Mouse (Mus musculus): Measurements from ENCODE around the gene Phc1. TPM values are rescaled to one million over a fixed set of nuclear protein-coding genes. Genes with fewer than 3 reads are reported as not detected.

Phc1 gene
- total and polyA plus RNA-seq, 2 experiments from 2014 or later = 21.1 to 73.6 TPM

DNA sequence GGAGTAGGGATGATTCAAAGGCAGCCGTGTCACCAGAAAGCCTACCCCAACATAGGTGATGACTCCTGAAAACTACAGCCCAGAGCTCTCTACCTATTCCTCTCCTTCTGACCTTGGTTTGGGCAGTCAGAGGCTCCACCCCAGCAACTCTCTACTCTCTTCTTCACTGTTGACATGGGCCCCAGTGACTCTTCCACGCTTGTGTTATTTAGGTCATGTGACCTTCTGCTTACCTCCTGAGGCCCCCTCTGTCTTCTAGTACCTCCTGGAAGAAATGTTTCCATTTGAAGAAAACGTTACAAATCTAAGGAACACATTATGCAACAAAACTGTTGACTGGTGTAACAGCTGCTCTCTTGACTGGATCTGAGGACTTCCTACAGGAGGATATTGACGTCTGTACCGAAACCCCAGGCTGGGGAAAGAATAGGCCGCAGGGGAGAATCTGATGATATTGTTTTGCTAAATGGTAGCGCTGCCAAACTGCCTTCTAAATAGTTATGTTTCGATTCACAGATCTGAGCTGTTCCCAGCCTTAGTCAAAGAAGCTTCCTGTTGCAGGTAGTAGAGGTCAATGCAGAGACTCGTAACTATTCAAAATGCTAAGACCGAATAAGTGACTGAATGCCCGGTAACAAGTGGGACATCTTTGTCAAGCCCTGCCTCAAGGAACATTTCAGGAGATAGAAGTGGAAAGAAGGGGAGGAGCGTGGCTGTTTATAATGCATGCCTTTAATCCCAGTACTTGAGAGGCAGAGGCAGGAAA is 35.4 kb downstream of the Phc1 start:
- H3K27ac ChIP-seq = no peak overlapping the region
- H3K4me1 ChIP-seq (ENCODE audit: insufficient read depth, low read length) = no peaks in the 10 kb centered on the region
- H3K4me2 ChIP-seq (ENCODE audit: low read depth, low read length) = no peak overlapping the region
- no peak for ATAC-seq
- no peak overlapping the region for H3K4me3 ChIP-seq (ENCODE audit: low read length)
- 82% methylated on average over 12 of the region's 12 CpGs for WGBS
- H3K36me3 ChIP-seq (ENCODE audit: insufficient read depth, low read length) = no peaks in the 10 kb centered on the region
- H3K9me3 ChIP-seq (ENCODE audit: low read length) = no peaks in the 10 kb centered on the region
- no peaks in the 10 kb centered on the region for H3K27me3 ChIP-seq (ENCODE audit: insufficient read depth, low read length)
- no peak for DNase-seq (ENCODE audit: low spot score)
- H3K9ac ChIP-seq (replicated peaks; ENCODE audit: low read length) = no peak overlapping the region
- TF ChIP-seq CTCF (IDR thresholded peaks at IDR 0.05; ENCODE audit: low read depth) = no peak

DNA sequence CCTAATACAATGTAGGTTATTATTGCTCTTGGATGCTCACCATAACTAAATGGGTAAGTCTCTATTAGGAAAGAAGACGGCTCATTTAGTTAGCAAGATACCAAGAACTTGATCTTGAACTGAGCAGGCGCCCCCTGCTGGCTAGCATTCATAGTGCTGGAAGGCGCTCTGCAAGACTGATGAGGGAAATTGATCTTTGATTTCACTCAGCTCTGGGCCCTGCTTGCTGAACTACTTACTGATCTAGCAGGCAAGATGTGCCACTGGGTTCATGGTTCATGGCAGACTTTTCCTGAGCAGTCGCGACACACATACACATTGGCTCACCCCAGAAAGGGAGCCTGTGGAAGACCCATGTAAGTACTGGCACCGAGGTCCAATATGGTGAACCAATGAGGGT is 36.0 kb downstream of the Phc1 start:
- no peak overlapping the region for H3K4me2 ChIP-seq (ENCODE audit: low read depth, low read length)
- H3K27ac ChIP-seq = no peak overlapping the region
- TF ChIP-seq CTCF (IDR thresholded peaks at IDR 0.05; ENCODE audit: low read depth) = peak; percentile 93
- H3K9ac ChIP-seq (replicated peaks; ENCODE audit: low read length) = no peak overlapping the region
- H3K4me1 ChIP-seq (ENCODE audit: insufficient read depth, low read length) = no peaks in the 10 kb centered on the region
- no peaks in the 10 kb centered on the region for H3K27me3 ChIP-seq (ENCODE audit: insufficient read depth, low read length)
- no peaks in the 10 kb centered on the region for H3K9me3 ChIP-seq (ENCODE audit: low read length)
- H3K36me3 ChIP-seq (ENCODE audit: insufficient read depth, low read length) = no peaks in the 10 kb centered on the region
- no peak overlapping the region for H3K4me3 ChIP-seq (ENCODE audit: low read length)
- ATAC-seq (no peak), DNase-seq (ENCODE audit: low spot score) (peak; percentile 90)
- WGBS = 30% methylated on average over 6 of the region's 6 CpGs

DNA sequence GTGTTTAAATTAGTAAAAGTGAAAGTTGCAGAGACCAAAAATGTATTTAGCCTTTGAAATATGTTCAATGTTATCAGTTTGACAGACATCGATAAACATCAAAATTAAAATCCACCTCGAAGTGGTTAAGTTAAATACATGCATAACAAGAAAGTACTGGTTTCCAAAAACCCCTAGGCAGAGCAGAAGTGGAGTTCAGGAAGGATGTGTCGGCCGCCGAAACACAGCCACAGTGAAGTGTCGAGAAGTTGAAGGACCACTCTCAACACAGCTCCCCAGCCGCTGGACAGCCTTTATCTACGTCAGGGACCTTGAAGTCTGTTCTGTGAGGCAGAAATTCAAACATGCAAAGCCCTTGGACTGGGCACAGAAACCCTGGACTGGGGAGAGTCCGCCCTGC is 36.8 kb downstream of the Phc1 start:
- Histone ChIP-seq H3K36me3 (ENCODE audit: insufficient read depth, low read length) (no peaks in the 10 kb centered on the region), H3K4me2 (ENCODE audit: low read depth, low read length) (no peak overlapping the region), H3K27me3 (ENCODE audit: insufficient read depth, low read length) (no peaks in the 10 kb centered on the region), H3K27ac (no peak overlapping the region), H3K4me1 (ENCODE audit: insufficient read depth, low read length) (no peaks in the 10 kb centered on the region), H3K4me3 (ENCODE audit: low read length) (no peak overlapping the region), H3K9ac (replicated peaks; ENCODE audit: low read length) (no peak overlapping the region), H3K9me3 (ENCODE audit: low read length) (no peaks in the 10 kb centered on the region)
- no peak for DNase-seq (ENCODE audit: low spot score)
- no peak for TF ChIP-seq CTCF (IDR thresholded peaks at IDR 0.05; ENCODE audit: low read depth)
- no peak for ATAC-seq
- WGBS = 87% methylated on average over 9 of the region's 9 CpGs

DNA sequence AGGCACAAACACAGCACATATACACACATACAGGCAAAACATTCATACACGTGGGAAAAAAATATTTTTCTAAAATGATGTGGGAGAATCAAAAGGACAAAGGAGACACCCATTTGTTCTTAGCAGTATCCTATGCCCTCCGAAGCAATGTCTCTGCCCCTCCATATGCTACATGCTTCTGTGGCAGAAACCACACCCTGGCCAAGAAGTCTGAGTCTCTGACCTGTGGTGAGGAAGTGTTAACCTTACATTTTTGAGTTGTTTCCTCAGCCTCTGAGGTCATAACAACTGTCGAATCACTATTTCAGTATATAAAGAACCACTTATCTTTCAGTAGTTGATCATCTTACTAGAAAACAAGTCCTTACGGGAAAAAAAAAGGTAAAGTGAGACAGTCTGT is 37.7 kb downstream of the Phc1 start:
- no peak for TF ChIP-seq CTCF (IDR thresholded peaks at IDR 0.05; ENCODE audit: low read depth)
- H3K4me2 ChIP-seq (ENCODE audit: low read depth, low read length) = no peak overlapping the region
- DNase-seq (ENCODE audit: low spot score) = no peak
- H3K36me3 ChIP-seq (ENCODE audit: insufficient read depth, low read length) = no peaks in the 10 kb centered on the region
- H3K4me3 ChIP-seq (ENCODE audit: low read length) = no peak overlapping the region
- no peaks in the 10 kb centered on the region for H3K4me1 ChIP-seq (ENCODE audit: insufficient read depth, low read length)
- no peaks in the 10 kb centered on the region for H3K9me3 ChIP-seq (ENCODE audit: low read length)
- H3K27me3 ChIP-seq (ENCODE audit: insufficient read depth, low read length) = no peaks in the 10 kb centered on the region
- WGBS = 90% methylated on average over 4 of the region's 4 CpGs
- H3K27ac ChIP-seq = no peak overlapping the region
- no peak for ATAC-seq
- no peak overlapping the region for H3K9ac ChIP-seq (replicated peaks; ENCODE audit: low read length)

DNA sequence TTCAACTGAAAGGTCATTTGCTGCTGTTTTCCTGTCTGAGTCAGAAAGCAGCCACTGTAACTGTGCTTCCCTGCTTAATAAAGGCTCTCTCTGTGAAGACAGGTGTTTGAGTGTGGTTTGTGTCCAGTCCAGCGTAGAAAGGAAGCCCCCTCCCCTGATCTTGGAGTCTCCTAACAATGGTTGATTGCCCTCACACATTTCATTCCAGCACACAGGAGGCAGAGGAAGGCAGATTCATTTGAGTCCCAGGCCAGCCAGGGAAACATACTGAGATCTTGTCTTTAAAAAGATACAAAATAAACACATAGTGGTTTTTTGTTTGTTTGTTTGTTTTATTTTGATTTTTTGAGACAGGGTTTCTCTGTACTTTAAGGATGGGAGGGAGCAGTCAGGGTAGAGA is 38.2 kb downstream of the Phc1 start:
- DNase-seq (ENCODE audit: low spot score) (no peak), ATAC-seq (no peak)
- 77% methylated on average over 1 of the region's 1 CpGs for WGBS
- no peak for TF ChIP-seq CTCF (IDR thresholded peaks at IDR 0.05; ENCODE audit: low read depth)
- no peak overlapping the region for H3K4me3 ChIP-seq (ENCODE audit: low read length)
- no peaks in the 10 kb centered on the region for H3K9me3 ChIP-seq (ENCODE audit: low read length)
- no peak overlapping the region for H3K27ac ChIP-seq
- no peak overlapping the region for H3K9ac ChIP-seq (replicated peaks; ENCODE audit: low read length)
- H3K36me3 ChIP-seq (ENCODE audit: insufficient read depth, low read length) = no peaks in the 10 kb centered on the region
- no peaks in the 10 kb centered on the region for H3K4me1 ChIP-seq (ENCODE audit: insufficient read depth, low read length)
- H3K27me3 ChIP-seq (ENCODE audit: insufficient read depth, low read length) = no peaks in the 10 kb centered on the region
- no peak overlapping the region for H3K4me2 ChIP-seq (ENCODE audit: low read depth, low read length)

DNA sequence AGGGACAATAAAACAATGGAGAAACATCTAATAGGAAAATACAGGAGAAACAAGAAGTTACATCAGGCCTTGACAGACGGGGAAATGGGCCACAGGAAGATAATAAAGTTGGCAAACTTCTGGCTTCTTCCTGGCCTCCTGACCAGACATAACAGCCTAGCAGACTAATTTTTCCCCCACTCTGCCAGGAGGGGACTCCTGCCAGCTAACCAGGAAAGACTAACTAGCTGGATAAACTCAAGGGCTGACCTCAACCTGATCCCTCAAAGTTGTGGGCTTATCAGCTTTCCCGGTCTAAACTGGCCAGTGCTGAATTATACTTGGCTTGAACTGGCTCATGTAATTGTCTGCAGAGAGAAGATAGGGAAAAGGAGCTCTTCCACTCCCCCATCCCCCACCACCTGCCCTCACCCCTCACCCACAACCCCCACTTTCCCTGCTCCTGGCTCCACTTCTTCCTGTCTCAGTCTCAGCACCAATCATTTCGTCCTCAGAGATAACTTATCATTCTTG is 40.7 kb downstream of the Phc1 start:
- Histone ChIP-seq H3K9ac (replicated peaks; ENCODE audit: low read length) (no peak overlapping the region), H3K4me1 (ENCODE audit: insufficient read depth, low read length) (no peaks in the 10 kb centered on the region), H3K9me3 (ENCODE audit: low read length) (no peaks in the 10 kb centered on the region), H3K4me2 (ENCODE audit: low read depth, low read length) (no peak overlapping the region), H3K27me3 (ENCODE audit: insufficient read depth, low read length) (no peaks in the 10 kb centered on the region), H3K27ac (no peak overlapping the region), H3K4me3 (ENCODE audit: low read length) (no peak overlapping the region), H3K36me3 (ENCODE audit: insufficient read depth, low read length) (no peaks in the 10 kb centered on the region)
- no peak for TF ChIP-seq CTCF (IDR thresholded peaks at IDR 0.05; ENCODE audit: low read depth)
- ATAC-seq (no peak), DNase-seq (ENCODE audit: low spot score) (no peak)
- 69% methylated on average over 3 of the region's 3 CpGs for WGBS

DNA sequence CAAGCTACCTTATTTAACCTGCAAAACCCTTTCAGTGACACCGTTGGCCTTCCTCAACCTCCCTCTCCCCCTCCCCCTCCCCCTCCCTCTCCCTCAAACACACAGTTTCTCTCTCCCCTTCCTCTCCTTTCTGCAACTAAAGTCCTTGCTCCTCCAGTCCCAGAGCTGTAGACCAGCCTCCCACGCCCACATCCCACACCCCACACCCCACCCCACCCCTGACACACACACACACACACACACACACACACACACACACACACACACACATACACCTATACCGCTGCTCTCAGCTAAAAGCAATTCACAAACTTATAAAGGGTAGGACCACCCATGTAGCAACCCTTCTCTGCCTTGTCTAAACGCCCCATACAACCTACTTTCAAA is 42.1 kb downstream of the Phc1 start:
- WGBS = 66% methylated on average over 4 of the region's 4 CpGs
- Histone ChIP-seq H3K9ac (replicated peaks; ENCODE audit: low read length) (no peak overlapping the region; the same call in 1 of the 2 replicates), H3K4me1 (ENCODE audit: insufficient read depth, low read length) (no peaks in the 10 kb centered on the region), H3K9me3 (ENCODE audit: low read length) (no peaks in the 10 kb centered on the region), H3K4me2 (ENCODE audit: low read depth, low read length) (peak overlapping the region; percentile 73; the same call in 1 of the 2 replicates), H3K27ac (no peak overlapping the region), H3K4me3 (ENCODE audit: low read length) (0 out of 2 replicates have a peak overlapping the region, but pooled peaks have one; percentile 49), H3K36me3 (ENCODE audit: insufficient read depth, low read length) (no peaks in the 10 kb centered on the region), H3K27me3 (ENCODE audit: insufficient read depth, low read length) (no peaks in the 10 kb centered on the region)
- DNase-seq (ENCODE audit: low spot score) (no peak), ATAC-seq (no peak)
- no peak for TF ChIP-seq CTCF (IDR thresholded peaks at IDR 0.05; ENCODE audit: low read depth)

All from hindbrain, postnatal 0 days (tissue).